Mouse (Mus musculus) ES-E14 (cell line): ENCODE results near the gene Nol3. TPM values are rescaled to one million over a fixed set of nuclear protein-coding genes. Genes with fewer than 3 reads are reported as not detected.

Experiments used
- DNase-seq: peaks from one replicate; pipeline ENCODE4 v3.0.0-alpha.2; 2013; ENCODE audit warnings: low read depth, low spot score
- H3K27ac ChIP-seq: 2 replicates; pipeline ENCODE4 v1.5.1; 2012; ENCODE audit warnings: low read depth, mild to moderate bottlenecking, low read length, moderate library complexity, mixed read lengths; ENCODE audit not compliant: poor library complexity, insufficient read depth, severe bottlenecking
- H3K36me3 ChIP-seq: 2 replicates; pipeline ENCODE4 v1.6.1; 2012; ENCODE audit warnings: mild to moderate bottlenecking, low read length, moderate library complexity, mixed read lengths; ENCODE audit not compliant: control insufficient read depth, poor library complexity, insufficient read depth, severe bottlenecking
- H3K4me1 ChIP-seq, 2 experiments: fragments of 150-350 bp in 1 of 2; sonication (generic) in 1 of 2; 2 replicates each; pipeline ENCODE4 v1.6.1; 2012; ENCODE audit warnings: low read length in 2 of 2, mild to moderate bottlenecking in 1 of 2, mixed read lengths in 1 of 2; ENCODE audit not compliant: control insufficient read depth in 2 of 2, insufficient read depth in 2 of 2, poor library complexity in 1 of 2
- H3K4me3 ChIP-seq, 2 experiments: fragments of 150-350 bp in 1 of 2; sonication (generic) in 1 of 2; 2 replicates each; pipeline ENCODE4 v1.5.1; 2012; ENCODE audit warnings: low read length in 2 of 2, low read depth in 1 of 2, mild to moderate bottlenecking in 1 of 2, mixed read lengths in 1 of 2; ENCODE audit not compliant: insufficient read depth in 1 of 2, poor library complexity in 1 of 2, severe bottlenecking in 1 of 2
- H3K9ac ChIP-seq: 2 replicates; pipeline ENCODE4 v1.6.1; 2012; ENCODE audit warnings: low read depth, mild to moderate bottlenecking, low read length, mixed read lengths; ENCODE audit not compliant: poor library complexity, insufficient read depth, severe bottlenecking
- H3K9me3 ChIP-seq: fragments of 150-350 bp; sonication (generic); 2 replicates; pipeline ENCODE4 v1.6.1; 2012; ENCODE audit warnings: low read depth, mild to moderate bottlenecking, low read length; ENCODE audit not compliant: control insufficient read depth, insufficient read depth
- CHD2 ChIP-seq: IDR thresholded peaks from 2 replicates; pipeline ENCODE4 v1.6.1; 2014; ENCODE audit warnings: mild to moderate bottlenecking, low read depth, low read length, inconsistent platforms
- HCFC1 ChIP-seq: IDR thresholded peaks from 2 replicates; pipeline ENCODE4 v1.6.1; 2012; ENCODE audit warnings: low read length, inconsistent platforms, borderline replicate concordance; ENCODE audit not compliant: insufficient read depth
- MAFK ChIP-seq: IDR thresholded peaks from 2 replicates; pipeline ENCODE4 v1.6.1; 2014; ENCODE audit warnings: mild to moderate bottlenecking, low read depth, low read length, inconsistent platforms; ENCODE audit not compliant: insufficient read depth
- ZC3H11A ChIP-seq: IDR thresholded peaks from 2 replicates; pipeline ENCODE4 v1.6.1; 2012; ENCODE audit warnings: low read depth, mild to moderate bottlenecking, inconsistent platforms, low read length, borderline replicate concordance
- ZNF384 ChIP-seq: IDR thresholded peaks from 2 replicates; pipeline ENCODE4 v1.6.1; 2012; ENCODE audit warnings: low read depth, low read length, inconsistent platforms
- in situ Hi-C, 2 experiments: fragments of 600-800 bp; cut with MboI; formaldehyde crosslinking; loops; one replicate each; pipeline ENCODE4 v1.15.1; 2025; ENCODE audit warnings: low sequenced_read_pairs in 2 of 2, inconsistent platforms in 1 of 2; ENCODE audit not compliant: unreplicated experiment in 2 of 2
- total RNA-seq: library from RNA; depleted of rRNA; stranded (reverse); fragments of 300-350 nt; gene quantifications from 2 replicates; pipeline ENCODE4 v1.2.3, GENCODE M21; 2012

The Nol3 gene
- total RNA-seq, 1 experiment, result 1.0 TPM

GRCm38 (mm10) chr8:105306146-105306691, 30.3 kb downstream of the Nol3 start:
- in situ Hi-C loops, result no loop called here
- H3K27ac ChIP-seq, result no peak overlapping the region
- peaks cover 49% of the 10 kb centered on the region for H3K36me3 ChIP-seq
- H3K9ac ChIP-seq, result peak overlapping the region; percentile 78
- H3K4me3 ChIP-seq, result peak overlapping the region; percentile 71 to 81; a peak in 2 of 4 replicates
- no peaks in the 10 kb centered on the region for H3K9me3 ChIP-seq
- no peak for TF ChIP-seq ZNF384
- TF ChIP-seq HCFC1, result no peak
- TF ChIP-seq MAFK, result no peak
- TF ChIP-seq ZC3H11A, result no peak
- no peak for TF ChIP-seq CHD2
- H3K4me1 ChIP-seq, result peaks cover 0 to 15% of the 10 kb centered on the region in 2 experiments; a peak in 2 of 4 replicates
- no peak for DNase-seq

- in situ Hi-C loops, result no loop called here
- H3K36me3 ChIP-seq, result peaks cover 38% of the 10 kb centered on the region
- no peaks in the 10 kb centered on the region for H3K9me3 ChIP-seq
- no peak for DNase-seq
- H3K27ac ChIP-seq, result no peak overlapping the region
- H3K4me1 ChIP-seq, result peaks cover 0 to 15% of the 10 kb centered on the region in 2 experiments; a peak in 2 of 4 replicates
- H3K4me3 ChIP-seq, result no peak overlapping the region
- no peak for TF ChIP-seq ZC3H11A
- TF ChIP-seq CHD2, result no peak
- no peak for TF ChIP-seq HCFC1
- no peak for TF ChIP-seq ZNF384
- no peak for TF ChIP-seq MAFK
- H3K9ac ChIP-seq, result no peak overlapping the region
Measured at GRCm38 (mm10) chr8:105307670-105308069, 31.7 kb downstream of the Nol3 start.

DNA sequence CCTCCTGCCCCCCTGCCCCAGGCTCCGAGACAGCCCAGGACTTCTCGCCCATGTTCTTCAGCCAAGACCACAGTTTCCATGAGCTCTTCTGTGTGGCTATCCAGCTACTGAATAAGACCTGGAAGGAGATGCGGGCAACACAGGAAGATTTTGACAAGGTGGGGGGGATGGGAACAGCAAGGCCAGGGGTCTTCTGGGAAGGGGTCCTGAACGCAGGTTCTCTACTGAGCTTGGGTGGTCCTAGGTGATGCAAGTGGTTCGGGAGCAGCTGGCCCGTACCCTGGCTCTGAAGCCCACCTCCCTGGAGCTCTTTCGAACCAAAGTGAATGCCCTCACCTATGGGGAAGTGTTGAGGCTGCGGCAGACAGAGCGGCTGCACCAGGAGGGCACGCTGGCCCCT, 32.5 kb downstream of the Nol3 start:
- Histone ChIP-seq H3K9me3 (no peaks in the 10 kb centered on the region), H3K27ac (no peak overlapping the region), H3K4me1 (peaks cover 0 to 15% of the 10 kb centered on the region in 2 experiments; a peak in 2 of 4 replicates), H3K4me3 (no peak overlapping the region), H3K9ac (no peak overlapping the region), H3K36me3 (peaks cover 35% of the 10 kb centered on the region)
- in situ Hi-C loops, result no loop called here
- TF ChIP-seq MAFK, result no peak
- no peak for TF ChIP-seq HCFC1
- TF ChIP-seq CHD2, result no peak
- no peak for TF ChIP-seq ZC3H11A
- no peak for TF ChIP-seq ZNF384
- no peak for DNase-seq

- Histone ChIP-seq H3K4me1 (peaks cover 0 to 10% of the 10 kb centered on the region in 2 experiments; a peak in 2 of 4 replicates), H3K27ac (no peak overlapping the region), H3K4me3 (no peak overlapping the region), H3K36me3 (peaks cover 26% of the 10 kb centered on the region), H3K9ac (no peak overlapping the region), H3K9me3 (no peaks in the 10 kb centered on the region)
- in situ Hi-C loops, result no loop called here
- DNase-seq, result no peak
- TF ChIP-seq MAFK (no peak), ZC3H11A (no peak), HCFC1 (no peak), ZNF384 (no peak), CHD2 (no peak)
Measured at GRCm38 (mm10) chr8:105309142-105309847, 33.4 kb downstream of the Nol3 start.

DNA sequence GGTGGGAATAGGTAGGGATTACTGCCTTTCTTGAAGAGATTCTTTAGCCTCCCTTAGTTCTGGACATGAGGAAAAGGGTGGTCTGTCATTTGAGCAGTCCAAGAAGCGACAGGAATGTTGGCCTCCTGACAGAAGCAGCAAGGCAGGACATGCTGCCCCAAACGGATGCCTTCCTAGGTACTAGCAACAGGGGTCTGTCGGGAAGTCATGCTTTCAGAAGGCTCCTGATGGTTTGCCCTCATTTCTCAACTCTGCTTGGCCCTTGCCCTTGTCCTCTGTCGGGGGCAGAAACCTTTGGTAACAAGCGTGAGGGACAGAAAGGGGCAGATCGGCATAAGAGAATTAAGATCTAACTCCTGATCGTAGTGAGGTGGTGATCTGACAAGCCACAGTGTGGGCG, 34.2 kb downstream of the Nol3 start:
- Histone ChIP-seq H3K27ac (no peak overlapping the region), H3K36me3 (peaks cover 20% of the 10 kb centered on the region; the same call in 1 of the 2 replicates), H3K9ac (no peak overlapping the region), H3K4me1 (peaks cover 0 to 3% of the 10 kb centered on the region in 2 experiments; a peak in 2 of 4 replicates), H3K4me3 (no peak overlapping the region), H3K9me3 (no peaks in the 10 kb centered on the region)
- DNase-seq, result no peak
- TF ChIP-seq CHD2, result no peak
- no peak for TF ChIP-seq ZC3H11A
- in situ Hi-C loops, result no loop called here
